Mouse (Mus musculus): ENCODE results near the gene Fer. TPM values are rescaled to one million over a fixed set of nuclear protein-coding genes. Genes with fewer than 3 reads are reported as not detected.
A peak's percentile ranks its signal among the peaks of the same experiment; 100 is the strongest.

Fer gene
- polyA plus RNA-seq, 1 experiment from 2014 or later = 30.8 TPM

- Histone ChIP-seq H3K4me2 (replicated peaks) (no peak overlapping the region), H3K9ac (no peak overlapping the region), H3K4me1 (no peaks in the 10 kb centered on the region; the same call in 1 of the 2 replicates), H3K4me3 (no peak overlapping the region), H3K27me3 (no peaks in the 10 kb centered on the region), H3K36me3 (no peaks in the 10 kb centered on the region), H3K9me3 (no peaks in the 10 kb centered on the region), H3K27ac (no peak overlapping the region)
- 89% methylated on average over 5 of the region's 5 CpGs for WGBS
- ATAC-seq (ENCODE audit: low FRiP score, low read depth) = no peak
These were observed 188.0 kb downstream of the Fer start for GRCm38 (mm10) chr17:64050911-64051310.

- H3K9ac ChIP-seq = no peak overlapping the region
- no peak overlapping the region for H3K27ac ChIP-seq
- H3K4me2 ChIP-seq (replicated peaks) = no peak overlapping the region
- no peak overlapping the region for H3K4me3 ChIP-seq
- H3K4me1 ChIP-seq = no peaks in the 10 kb centered on the region; the same call in 1 of the 2 replicates
- no peaks in the 10 kb centered on the region for H3K36me3 ChIP-seq
- no peak for ATAC-seq (ENCODE audit: low FRiP score, low read depth)
- WGBS = 91% methylated on average over 11 of the region's 11 CpGs
- no peaks in the 10 kb centered on the region for H3K9me3 ChIP-seq
- H3K27me3 ChIP-seq = no peaks in the 10 kb centered on the region
These were observed 190.8 kb downstream of the Fer start for GRCm38 (mm10) chr17:64053636-64054035.

- Histone ChIP-seq H3K4me1 (no peaks in the 10 kb centered on the region), H3K4me3 (no peak overlapping the region), H3K9me3 (no peaks in the 10 kb centered on the region), H3K9ac (no peak overlapping the region), H3K27me3 (no peaks in the 10 kb centered on the region), H3K4me2 (replicated peaks) (no peak overlapping the region), H3K36me3 (no peaks in the 10 kb centered on the region), H3K27ac (no peak overlapping the region)
- no peak for ATAC-seq (ENCODE audit: low FRiP score, low read depth)
These were observed 197.7 kb downstream of the Fer start for GRCm38 (mm10) chr17:64060529-64060928.

GRCm38 (mm10) chr17:64065243-64065642 lies 202.4 kb downstream of the Fer start:
- WGBS = 87% methylated on average over 3 of the region's 3 CpGs
- ATAC-seq (ENCODE audit: low FRiP score, low read depth) = no peak
- no peaks in the 10 kb centered on the region for H3K9me3 ChIP-seq

GRCm38 (mm10) chr17:64077392-64077791 lies 214.5 kb downstream of the Fer start:
- H3K4me3 ChIP-seq = no peak overlapping the region
- no peak overlapping the region for H3K9ac ChIP-seq
- no peaks in the 10 kb centered on the region for H3K4me1 ChIP-seq
- ATAC-seq (ENCODE audit: low FRiP score, low read depth) = no peak
- H3K4me2 ChIP-seq (replicated peaks) = no peak overlapping the region
- no peaks in the 10 kb centered on the region for H3K9me3 ChIP-seq
- no peak overlapping the region for H3K27ac ChIP-seq
- H3K27me3 ChIP-seq = no peaks in the 10 kb centered on the region
- peaks cover 5% of the 10 kb centered on the region; the same call in 1 of the 2 replicates for H3K36me3 ChIP-seq
- 92% methylated on average over 7 of the region's 7 CpGs for WGBS

More at GRCm38 (mm10) chr17:64065243-64065642, 202.4 kb downstream of the Fer start:
- Histone ChIP-seq H3K27ac (no peak overlapping the region), H3K27me3 (no peaks in the 10 kb centered on the region), H3K4me3 (no peak overlapping the region), H3K36me3 (no peaks in the 10 kb centered on the region), H3K4me2 (replicated peaks) (no peak overlapping the region), H3K9ac (no peak overlapping the region), H3K4me1 (no peaks in the 10 kb centered on the region)

- Histone ChIP-seq H3K4me2 (replicated peaks) (no peak overlapping the region), H3K27ac (no peak overlapping the region), H3K4me1 (no peaks in the 10 kb centered on the region; the same call in 1 of the 2 replicates), H3K27me3 (no peaks in the 10 kb centered on the region), H3K9me3 (no peaks in the 10 kb centered on the region), H3K4me3 (no peak overlapping the region), H3K36me3 (no peaks in the 10 kb centered on the region), H3K9ac (no peak overlapping the region)
- WGBS = 82% methylated on average over 5 of the region's 5 CpGs
- ATAC-seq (ENCODE audit: low FRiP score, low read depth) = no peak
These were observed 221.9 kb downstream of the Fer start for GRCm38 (mm10) chr17:64084751-64085150.

GRCm38 (mm10) chr17:64085493-64085892 lies 222.6 kb downstream of the Fer start:
- ATAC-seq (ENCODE audit: low FRiP score, low read depth) = no peak
- Histone ChIP-seq H3K4me3 (no peak overlapping the region), H3K27ac (no peak overlapping the region), H3K9ac (no peak overlapping the region), H3K27me3 (no peaks in the 10 kb centered on the region), H3K9me3 (no peaks in the 10 kb centered on the region), H3K4me1 (no peaks in the 10 kb centered on the region; the same call in 1 of the 2 replicates), H3K36me3 (no peaks in the 10 kb centered on the region), H3K4me2 (replicated peaks) (no peak overlapping the region)
- whole genome bisulfite sequencing = 83% methylated on average over 2 of the region's 2 CpGs

- ATAC-seq (ENCODE audit: low FRiP score, low read depth) = no peak
- Histone ChIP-seq H3K4me3 (no peak overlapping the region), H3K4me2 (replicated peaks) (no peak overlapping the region), H3K9ac (no peak overlapping the region), H3K9me3 (no peaks in the 10 kb centered on the region), H3K36me3 (no peaks in the 10 kb centered on the region), H3K27ac (no peak overlapping the region), H3K4me1 (no peaks in the 10 kb centered on the region; the same call in 1 of the 2 replicates), H3K27me3 (no peaks in the 10 kb centered on the region)
- 86% methylated on average over 11 of the region's 11 CpGs for WGBS
These were observed 224.2 kb downstream of the Fer start for GRCm38 (mm10) chr17:64086875-64087608.

GRCm38 (mm10) chr17:64087871-64088270 lies 225.0 kb downstream of the Fer start:
- ATAC-seq (ENCODE audit: low FRiP score, low read depth) = no peak
- H3K9ac ChIP-seq = no peak overlapping the region
- WGBS = 75% methylated on average over 3 of the region's 3 CpGs
- no peak overlapping the region for H3K4me3 ChIP-seq
- H3K36me3 ChIP-seq = no peaks in the 10 kb centered on the region
- no peaks in the 10 kb centered on the region for H3K9me3 ChIP-seq
- H3K4me2 ChIP-seq (replicated peaks) = no peak overlapping the region
- no peaks in the 10 kb centered on the region for H3K27me3 ChIP-seq
- no peaks in the 10 kb centered on the region; the same call in 1 of the 2 replicates for H3K4me1 ChIP-seq
- H3K27ac ChIP-seq = no peak overlapping the region

GRCm38 (mm10) chr17:64093716-64094115 lies 230.9 kb downstream of the Fer start:
- 87% methylated on average over 2 of the region's 2 CpGs for WGBS
- Histone ChIP-seq H3K4me2 (replicated peaks) (no peak overlapping the region), H3K9ac (no peak overlapping the region), H3K9me3 (no peaks in the 10 kb centered on the region), H3K27me3 (no peaks in the 10 kb centered on the region), H3K4me3 (no peak overlapping the region), H3K4me1 (peaks cover 14% of the 10 kb centered on the region), H3K27ac (no peak overlapping the region), H3K36me3 (no peaks in the 10 kb centered on the region)
- no peak for ATAC-seq (ENCODE audit: low FRiP score, low read depth)

GRCm38 (mm10) chr17:64096811-64097210 lies 233.9 kb downstream of the Fer start:
- Histone ChIP-seq H3K27me3 (no peaks in the 10 kb centered on the region), H3K4me2 (replicated peaks) (no peak overlapping the region), H3K27ac (no peak overlapping the region), H3K36me3 (no peaks in the 10 kb centered on the region), H3K4me3 (no peak overlapping the region), H3K4me1 (peaks cover 14% of the 10 kb centered on the region), H3K9me3 (no peaks in the 10 kb centered on the region), H3K9ac (no peak overlapping the region)
- 85% methylated on average over 3 of the region's 3 CpGs for WGBS
- no peak for ATAC-seq (ENCODE audit: low FRiP score, low read depth)

GRCm38 (mm10) chr17:64097788-64098359 lies 235.0 kb downstream of the Fer start:
- no peaks in the 10 kb centered on the region for H3K36me3 ChIP-seq
- WGBS = 51% methylated on average over 5 of the region's 5 CpGs
- H3K9me3 ChIP-seq = no peaks in the 10 kb centered on the region
- H3K4me2 ChIP-seq (replicated peaks) = no peak overlapping the region
- no peaks in the 10 kb centered on the region for H3K27me3 ChIP-seq
- no peak overlapping the region for H3K9ac ChIP-seq
- ATAC-seq (ENCODE audit: low FRiP score, low read depth) = peak; percentile 69
- H3K4me3 ChIP-seq = no peak overlapping the region
- no peak overlapping the region; the same call in 1 of the 2 replicates for H3K27ac ChIP-seq
- H3K4me1 ChIP-seq = peaks cover 14% of the 10 kb centered on the region

Measured in limb, embryonic 13.5 days (tissue).